Mouse (Mus musculus) G1E (cell line): ENCODE results near the gene Ndufb10. TPM values are rescaled to one million over a fixed set of nuclear protein-coding genes. Genes with fewer than 3 reads are reported as not detected.
"Not testable (repeated sequence)": the region's sequence is repeated elsewhere in the genome, so short reads cannot be mapped to it uniquely, and the experiment has no call there.

ENCODE experiments used
- ATAC-seq: 2 replicates; pipeline ENCODE4 v1.8.0; 2016; ENCODE audit warnings: mild to moderate bottlenecking; ENCODE audit not compliant: insufficient number of reproducible peaks, poor library complexity, low FRiP score, severe bottlenecking; ENCODE audit errors: extremely low read depth
- DNase-seq: peaks from one replicate; pipeline ENCODE4 v3.0.0; 2012; ENCODE audit warnings: low spot score
- H3K27me3 ChIP-seq: 2 replicates; pipeline ENCODE4 v1.6.1; 2012; ENCODE audit warnings: mild to moderate bottlenecking, low read length, inconsistent platforms; ENCODE audit not compliant: insufficient read depth
- H3K36me3 ChIP-seq: replicated peaks from 2 replicates; pipeline ENCODE3; 2012; ENCODE audit warnings: mild to moderate bottlenecking, inconsistent platforms
- H3K4me1 ChIP-seq: 2 replicates; pipeline ENCODE4 v1.6.1; 2012; ENCODE audit warnings: low read depth, low read length, inconsistent platforms, mixed read lengths; ENCODE audit not compliant: insufficient read depth
- H3K4me3 ChIP-seq: 2 replicates; pipeline ENCODE4 v1.5.1; 2012; ENCODE audit warnings: low read depth, mild to moderate bottlenecking, inconsistent platforms, low read length, moderate library complexity, mixed read lengths
- H3K9me3 ChIP-seq: replicated peaks from 2 replicates; pipeline ENCODE4 v1.6.1; 2012; ENCODE audit warnings: inconsistent platforms
- CTCF ChIP-seq: IDR thresholded peaks from 2 replicates; pipeline ENCODE4 v1.5.1; 2012; ENCODE audit warnings: low read depth, low read length, inconsistent platforms, mixed read lengths
- GATA1 ChIP-seq: IDR thresholded peaks from 2 replicates; pipeline ENCODE4 v1.6.1; 2012; ENCODE audit warnings: borderline replicate concordance, low read length, inconsistent platforms, mixed read lengths
- GATA2 ChIP-seq: IDR thresholded peaks from 2 replicates; pipeline ENCODE4 v1.6.1; 2012; ENCODE audit warnings: low read depth, low read length, inconsistent platforms, borderline replicate concordance
- POLR2AphosphoS5 ChIP-seq: IDR thresholded peaks from 2 replicates; pipeline ENCODE4 v1.6.1; 2012; ENCODE audit warnings: low read depth, low read length, inconsistent platforms; ENCODE audit not compliant: insufficient replicate concordance
- TAL1 ChIP-seq: conservative IDR thresholded peaks from 2 replicates; pipeline ENCODE4 v1.6.1; 2012; ENCODE audit warnings: low read depth, low read length, inconsistent platforms, mixed read lengths
- polyA plus RNA-seq: library from polyadenylated mRNA; stranded (reverse); fragments of >175 nt; gene quantifications from 2 replicates; pipeline ENCODE4 v1.2.3, GENCODE M21; 2012
- total RNA-seq, 2 experiments: library from RNA; stranded (forward) in 1 of 2; stranded (reverse) in 1 of 2; fragments of 200-1000 nt in 1 of 2; fragments of >200 nt in 1 of 2; fragmentation: Nextera tagmentation in 1 of 2; gene quantifications; 2 replicates each; pipeline ENCODE4 v1.2.3; 2014 to 2017

Ndufb10 gene
- total and polyA plus RNA-seq, 3 experiments: 54.6 to 372 (median 185) TPM

DNA sequence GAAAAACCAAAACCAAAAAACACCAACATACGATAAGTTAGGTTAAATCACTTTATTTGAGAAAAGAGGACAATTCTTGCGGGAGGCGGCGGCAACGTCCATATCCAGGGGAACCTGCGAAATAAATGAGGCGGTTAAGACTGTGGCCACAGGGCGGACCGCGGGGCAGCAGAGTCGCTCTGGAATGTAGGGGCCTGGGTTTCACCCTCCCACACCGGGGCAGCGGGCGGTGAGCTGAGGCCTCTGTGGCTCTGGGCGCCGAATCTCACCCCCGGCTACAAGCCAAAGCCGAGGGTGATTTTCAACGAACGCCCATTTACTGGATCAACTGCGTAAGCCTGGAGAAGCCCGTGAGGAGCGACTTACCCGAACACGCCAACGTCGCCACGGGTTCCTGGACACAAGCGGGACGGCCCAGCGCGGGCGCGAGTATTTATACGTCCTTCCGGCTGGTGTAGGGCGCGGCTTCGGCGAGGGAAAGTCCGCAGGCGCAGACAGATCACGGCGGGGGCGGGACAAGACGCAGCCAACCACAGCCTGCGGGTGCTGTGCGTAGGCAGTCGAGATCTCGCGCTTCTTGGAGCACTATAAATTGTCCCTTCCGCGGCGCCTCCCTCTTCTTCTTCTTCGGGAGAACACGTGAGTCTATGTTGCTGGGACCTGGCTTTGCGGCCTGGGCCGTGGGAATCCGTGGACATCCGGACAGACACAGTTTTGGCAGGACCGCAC lies 4.6 kb downstream of the Ndufb10 start:
- peak; percentile 96 for TF ChIP-seq POLR2AphosphoS5
- TF ChIP-seq GATA2: no peak
- peaks cover 38% of the 10 kb centered on the region for H3K4me1 ChIP-seq
- ATAC-seq (peak; percentile 64), DNase-seq (peak; percentile 90)
- H3K27me3 ChIP-seq: no peaks in the 10 kb centered on the region; the same call in 1 of the 2 replicates
- H3K36me3 ChIP-seq: peaks cover 59% of the 10 kb centered on the region
- no peaks in the 10 kb centered on the region for H3K9me3 ChIP-seq
- H3K4me3 ChIP-seq: peak overlapping the region; percentile 81

DNA sequence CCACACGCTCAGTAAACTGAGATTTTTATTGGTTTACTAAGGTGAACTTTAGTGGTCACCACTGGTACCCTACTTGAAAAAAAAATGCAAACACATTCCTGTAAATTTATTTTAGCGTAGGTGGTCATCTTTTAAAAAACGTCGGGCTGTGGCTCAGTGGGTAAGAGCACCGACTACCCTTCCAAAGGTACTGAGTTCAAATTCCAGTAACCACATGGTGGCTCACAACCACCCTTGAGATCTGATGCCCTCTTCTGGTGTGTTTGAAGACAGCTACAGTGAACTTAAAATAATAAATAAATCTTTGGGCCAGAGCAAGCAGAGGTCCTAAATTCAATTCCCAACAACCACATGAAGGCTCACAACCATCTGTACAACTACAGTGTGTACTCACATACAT lies 5.3 kb downstream of the Ndufb10 start:
- Histone ChIP-seq H3K4me3 (peak overlapping the region; percentile 81), H3K4me1 (peaks cover 34% of the 10 kb centered on the region), H3K36me3 (peaks cover 59% of the 10 kb centered on the region)
- not testable (repeated sequence) for H3K9me3 ChIP-seq, ATAC-seq, DNase-seq, H3K27me3 ChIP-seq

GRCm38 (mm10) chr17:24717943-24718342 lies 6.3 kb downstream of the Ndufb10 start, which contains the start of the genes Rnf151 and Rps2:
Rnf151 (minus strand) TSS chr17:24718063.
Rps2 (plus strand) TSS chr17:24718116.
- Histone ChIP-seq H3K36me3 (peaks cover 61% of the 10 kb centered on the region), H3K4me3 (peak within 1 kb of the TSS; percentile 81), H3K9me3 (no peaks in the 10 kb centered on the region), H3K27me3 (no peaks in the 10 kb centered on the region; the same call in 1 of the 2 replicates), H3K4me1 (peaks cover 28% of the 10 kb centered on the region)
- ATAC-seq (no peak), DNase-seq (no peak)
- TF ChIP-seq GATA2: no peak
- TF ChIP-seq GATA1: no peak
- TF ChIP-seq TAL1: no peak
- TF ChIP-seq CTCF: no peak
- no peak for TF ChIP-seq POLR2AphosphoS5

DNA sequence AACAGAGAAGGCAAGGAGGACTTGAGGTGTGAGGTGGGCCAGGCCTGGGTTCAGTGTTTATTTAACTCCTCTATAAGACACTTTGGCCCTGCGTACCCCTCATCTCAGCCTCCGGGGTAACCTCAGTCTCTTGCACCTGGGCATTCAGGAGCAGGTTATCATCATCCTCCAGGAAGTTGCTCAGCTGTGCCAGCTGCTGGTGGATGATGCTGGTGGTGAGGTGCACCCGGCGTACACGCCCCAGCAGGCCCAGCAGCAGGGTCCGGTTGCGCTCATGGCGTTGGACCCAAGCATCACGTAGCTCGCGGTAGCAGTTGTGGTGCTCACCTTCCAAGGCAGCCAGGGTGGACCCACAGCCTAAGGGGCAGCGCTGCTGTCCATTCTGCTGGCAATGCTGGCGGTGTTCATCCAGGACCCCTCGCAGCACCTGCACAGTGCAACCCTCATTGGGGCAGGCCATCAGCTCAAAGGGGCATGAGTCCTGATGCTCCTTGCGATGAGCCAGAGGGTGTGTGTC lies 8.1 kb downstream of the Ndufb10 start:
- ATAC-seq (no peak), DNase-seq (no peak)
- Histone ChIP-seq H3K4me1 (peaks cover 15% of the 10 kb centered on the region), H3K27me3 (no peaks in the 10 kb centered on the region; the same call in 1 of the 2 replicates), H3K4me3 (no peak overlapping the region), H3K9me3 (no peaks in the 10 kb centered on the region), H3K36me3 (peaks cover 47% of the 10 kb centered on the region)
- TF ChIP-seq GATA2: no peak
- no peak for TF ChIP-seq GATA1
- no peak for TF ChIP-seq CTCF
- no peak for TF ChIP-seq TAL1
- TF ChIP-seq POLR2AphosphoS5: no peak

- DNase-seq (no peak), ATAC-seq (no peak)
- Histone ChIP-seq H3K9me3 (no peaks in the 10 kb centered on the region), H3K36me3 (peaks cover 41% of the 10 kb centered on the region), H3K27me3 (no peaks in the 10 kb centered on the region; the same call in 1 of the 2 replicates), H3K4me1 (peaks cover 14% of the 10 kb centered on the region), H3K4me3 (no peak overlapping the region)
- TF ChIP-seq CTCF (no peak), POLR2AphosphoS5 (no peak), GATA1 (no peak), GATA2 (no peak), TAL1 (no peak)
Observed at GRCm38 (mm10) chr17:24715556-24715955, 8.7 kb downstream of the Ndufb10 start.

GRCm38 (mm10) chr17:24708646-24709045 lies 15.6 kb downstream of the Ndufb10 start:
- no peaks in the 10 kb centered on the region for H3K27me3 ChIP-seq
- H3K9me3 ChIP-seq: no peaks in the 10 kb centered on the region
- H3K4me3 ChIP-seq: no peak overlapping the region
- peaks cover 30% of the 10 kb centered on the region for H3K36me3 ChIP-seq
- ATAC-seq (no peak), DNase-seq (no peak)
- TF ChIP-seq GATA2 (no peak), GATA1 (no peak), TAL1 (no peak), CTCF (no peak), POLR2AphosphoS5 (no peak)
- peaks cover 28% of the 10 kb centered on the region for H3K4me1 ChIP-seq
